ENCODE assay signal across 16 mouse cellular contexts in genomic region chr1:91085009-91085408, GRCm38 (mm10). TPM values are rescaled to one million over a fixed set of nuclear protein-coding genes. Genes with fewer than 3 reads are reported as not detected.
A peak's percentile ranks its signal among the peaks of the same experiment; 100 is the strongest.
DNase-seq lines count a peak whose midpoint lies in the region; ATAC-seq and TF ChIP-seq lines count a peak whose summit lies in the region.
"Had no signal": no experiment of that assay in that cellular context is flagged by ENCODE, and none has a peak within 500 bp of the region (broad histone marks: within the 10 kb centered on the region; RNA-seq: fewer than 3 reads in every experiment).

No protein-coding gene starts in this region.

- peaks cover 41% of the 10 kb centered on the region for H3K4me1 ChIP-seq in intestine, embryonic 14.5 days (replicated peaks; ENCODE audit: control insufficient read depth, insufficient read depth, low read length)
- H3K4me1 ChIP-seq in intestine, postnatal 0 days (replicated peaks; ENCODE audit: control insufficient read depth, insufficient read depth, low read length): peaks cover 16% of the 10 kb centered on the region; the same call in 1 of the 2 replicates
- peaks cover 7% of the 10 kb centered on the region; the same call in 1 of the 2 replicates for H3K4me1 ChIP-seq in lung, postnatal 0 days (ENCODE audit: insufficient read depth, low read depth, low read length)
- H3K4me1 ChIP-seq in forebrain, embryonic 10.5 days: peaks cover 24% of the 10 kb centered on the region

- no peaks in the 10 kb centered on the region for H3K27me3 ChIP-seq in intestine, embryonic 14.5 days (replicated peaks; ENCODE audit: control insufficient read depth, insufficient read depth, low read length)
- H3K27me3 ChIP-seq in intestine, postnatal 0 days (replicated peaks; ENCODE audit: control insufficient read depth, insufficient read depth, low read length): no peaks in the 10 kb centered on the region
- H3K27me3 ChIP-seq in lung, postnatal 0 days (replicated peaks; ENCODE audit: insufficient read depth, low read length): no peaks in the 10 kb centered on the region
- H3K27me3 ChIP-seq in forebrain, embryonic 10.5 days (ENCODE audit: poor library complexity, severe bottlenecking): no peaks in the 10 kb centered on the region
- H3K27me3 ChIP-seq: hindbrain, embryonic 13.5 days had no signal

- no peaks in the 10 kb centered on the region for H3K9me3 ChIP-seq in intestine, embryonic 14.5 days (ENCODE audit: control insufficient read depth, low read length)
- H3K9me3 ChIP-seq in intestine, postnatal 0 days (ENCODE audit: control insufficient read depth): no peaks in the 10 kb centered on the region
- H3K9me3 ChIP-seq in lung, postnatal 0 days (ENCODE audit: low read length): no peaks in the 10 kb centered on the region
- H3K9me3 ChIP-seq in forebrain, embryonic 10.5 days: no peaks in the 10 kb centered on the region
- H3K9me3 ChIP-seq: hindbrain, embryonic 13.5 days had no signal

- peak; percentile 79 for TF ChIP-seq EP300 in lung, postnatal 0 days (IDR thresholded peaks at IDR 0.05)

- 0 out of 2 replicates have a peak, but pooled peaks have one; percentile 6 for ATAC-seq in intestine, embryonic 14.5 days (replicated peaks; ENCODE audit: low FRiP score, low TSS enrichment, low read depth)
- ATAC-seq in intestine, postnatal 0 days: no peak
- ATAC-seq in lung, postnatal 0 days: no peak
- ATAC-seq: liver, postnatal 0 days had no signal

- no peak overlapping the region for H3K4me3 ChIP-seq in gastrocnemius, adult 2 months
- no peak overlapping the region for H3K4me3 ChIP-seq in intestine, embryonic 14.5 days (ENCODE audit: low read depth, low read length)
- H3K4me3 ChIP-seq in intestine, postnatal 0 days (ENCODE audit: low read depth, low read length): no peak overlapping the region
- no peak overlapping the region for H3K4me3 ChIP-seq in lung, postnatal 0 days (ENCODE audit: low read depth, low read length)
- H3K4me3 ChIP-seq in forebrain, embryonic 10.5 days: no peak overlapping the region
- H3K4me3 ChIP-seq: hindbrain, embryonic 13.5 days had no signal

- no peak for TF ChIP-seq CTCF in gastrocnemius, adult 2 months (IDR thresholded peaks at IDR 0.05)
- TF ChIP-seq CTCF in intestine, postnatal 0 days (IDR thresholded peaks at IDR 0.05; ENCODE audit: low read depth): no peak
- TF ChIP-seq CTCF in lung, postnatal 0 days (IDR thresholded peaks at IDR 0.05): no peak

- H3K27ac ChIP-seq in gastrocnemius, adult 2 months: peak overlapping the region; percentile 81
- H3K27ac ChIP-seq in intestine, embryonic 14.5 days (ENCODE audit: low read depth): no peak overlapping the region; the same call in 1 of the 2 replicates
- H3K27ac ChIP-seq in intestine, postnatal 0 days (ENCODE audit: low read depth, low read length): no peak overlapping the region
- no peak overlapping the region; the same call in 1 of the 2 replicates for H3K27ac ChIP-seq in lung, postnatal 0 days (ENCODE audit: low read length)
- H3K27ac ChIP-seq in forebrain, embryonic 10.5 days: no peak overlapping the region; the same call in 1 of the 2 replicates
- H3K27ac ChIP-seq: hindbrain, embryonic 13.5 days had no signal

- DNase-seq in gastrocnemius, adult 2 months: no peak
- DNase-seq in gastrocnemius, postnatal 4 days (ENCODE audit: low spot score in 2 of 2): no peak
- no peak for DNase-seq in intestine, embryonic 14.5 days (ENCODE audit: low spot score)
- peak; percentile 28 for DNase-seq in lung, postnatal 0 days (ENCODE audit: low spot score)
- DNase-seq in lung, postnatal 14 days: no peak
- DNase-seq in adipocyte (ENCODE audit: low spot score): no peak
- no peak for DNase-seq in forebrain, embryonic 10.5 days (ENCODE audit: extremely low spot score, low spot score)
- DNase-seq: adrenal gland, postnatal 25 days; cerebellum, adult 8-10 months; gastrocnemius, postnatal 36 days; kidney, adult 18-20 months; liver, postnatal 0 days; right cerebral cortex, postnatal 25 days had no signal

- 43% methylated on average over 10 of the region's 10 CpGs for WGBS in intestine, embryonic 14.5 days
- 66% methylated on average over 10 of the region's 10 CpGs for WGBS in intestine, postnatal 0 days
- WGBS in lung, postnatal 0 days: 44% methylated on average over 10 of the region's 10 CpGs
- WGBS in forebrain, embryonic 10.5 days: 79% methylated on average over 10 of the region's 10 CpGs

- no peaks in the 10 kb centered on the region for H3K36me3 ChIP-seq in intestine, embryonic 14.5 days (ENCODE audit: control insufficient read depth, insufficient read depth, low read length)
- peaks cover 20% of the 10 kb centered on the region for H3K36me3 ChIP-seq in intestine, postnatal 0 days (ENCODE audit: control insufficient read depth, insufficient read depth)
- no peaks in the 10 kb centered on the region for H3K36me3 ChIP-seq in lung, postnatal 0 days (ENCODE audit: insufficient read depth, low read length)
- H3K36me3 ChIP-seq in forebrain, embryonic 10.5 days (replicated peaks): no peaks in the 10 kb centered on the region
- H3K36me3 ChIP-seq: hindbrain, embryonic 13.5 days had no signal

- H3K4me2 ChIP-seq in intestine, embryonic 14.5 days (ENCODE audit: low read length): no peak overlapping the region
- no peak overlapping the region for H3K4me2 ChIP-seq in intestine, postnatal 0 days (replicated peaks; ENCODE audit: low read depth)
- H3K4me2 ChIP-seq in lung, postnatal 0 days (replicated peaks; ENCODE audit: low read depth, low read length): no peak overlapping the region
- H3K4me2 ChIP-seq: hindbrain, embryonic 13.5 days had no signal

- no peak overlapping the region for H3K9ac ChIP-seq in intestine, embryonic 14.5 days (ENCODE audit: low read length)
- H3K9ac ChIP-seq in intestine, postnatal 0 days (ENCODE audit: low read depth, low read length): no peak overlapping the region
- H3K9ac ChIP-seq in lung, postnatal 0 days (replicated peaks; ENCODE audit: low read depth): no peak overlapping the region
- H3K9ac ChIP-seq: hindbrain, embryonic 13.5 days; liver, postnatal 0 days had no signal

- intact Hi-C loops in gastrocnemius, adult 2 months (cut with DNase I): no loop called here

RNA-seq across cellular contexts. Expression of gene Rbm44, which starts 59.9 kb away (rescaled TPM):
- not detected for total RNA-seq in gastrocnemius, adult 2 months (2021)
- under 1 TPM in 1 of 2 experiments, not detected in 1; 0.10 TPM for total RNA-seq in gastrocnemius, postnatal 4 days (2021)
- 0.94 and 1.3 TPM in 2 replicates for polyA plus RNA-seq in intestine, embryonic 14.5 days (2014; fragmentation: Nextera tagmentation; extraction: Ambion mirVana)
- 0.13 and 0.52 TPM in 2 replicates for polyA plus RNA-seq in intestine, postnatal 0 days (2015; fragmentation: Nextera tagmentation; extraction: Ambion mirVana)
- 0.08 and 0.50 TPM in 2 replicates for polyA plus RNA-seq in lung, postnatal 0 days (2015; fragmentation: Nextera tagmentation; extraction: Ambion mirVana)
- 0.26 and 0.67 TPM in 2 replicates for polyA plus RNA-seq in forebrain, embryonic 10.5 days (2016; fragmentation: Nextera tagmentation; extraction: Ambion mirVana)
- total RNA-seq: gastrocnemius, postnatal 36 days; midbrain, postnatal 0 days had no signal
